Mouse (Mus musculus) spleen, adult 12 weeks (tissue): ENCODE results near the gene Sys1.

Experiments
- DNase-seq: peaks from one replicate; pipeline ENCODE4 v3.0.0; 2022; ENCODE audit warnings: low spot score

Gene Sys1

GRCm38 (mm10) chr2:164497691-164498268, 41.0 kb downstream of the Sys1 start:
- no peak for DNase-seq

- no peak for DNase-seq
Observed at GRCm38 (mm10) chr2:164499317-164499716, 42.6 kb downstream of the Sys1 start.

GRCm38 (mm10) chr2:164500511-164500910, 43.7 kb downstream of the Sys1 start:
- DNase-seq = no peak

GRCm38 (mm10) chr2:164504919-164505318, 48.2 kb downstream of the Sys1 start:
- no peak for DNase-seq

- no peak for DNase-seq
Observed at GRCm38 (mm10) chr2:164505619-164506347, 49.0 kb downstream of the Sys1 start.

GRCm38 (mm10) chr2:164507811-164508210, 51.0 kb downstream of the Sys1 start:
- no peak for DNase-seq

- no peak for DNase-seq
Observed at GRCm38 (mm10) chr2:164510621-164511190, 53.9 kb downstream of the Sys1 start.

GRCm38 (mm10) chr2:164512121-164512909, 55.6 kb downstream of the Sys1 start:
- DNase-seq = no peak

- DNase-seq = no peak
Observed at GRCm38 (mm10) chr2:164513389-164513788, 56.6 kb downstream of the Sys1 start.

GRCm38 (mm10) chr2:164514916-164515315, 58.2 kb downstream of the Sys1 start:
- DNase-seq = no peak

- DNase-seq = no peak
Observed at GRCm38 (mm10) chr2:164515897-164516296, 59.1 kb downstream of the Sys1 start.

GRCm38 (mm10) chr2:164516592-164516991, 59.8 kb downstream of the Sys1 start:
- DNase-seq = no peak

- peak; percentile 41 for DNase-seq
Observed at GRCm38 (mm10) chr2:164517485-164518221, 60.9 kb downstream of the Sys1 start.

GRCm38 (mm10) chr2:164518266-164519170, 61.8 kb downstream of the Sys1 start:
- DNase-seq = no peak

- DNase-seq = no peak
Observed at GRCm38 (mm10) chr2:164519171-164519526, 62.4 kb downstream of the Sys1 start.

- DNase-seq = no peak
Observed at GRCm38 (mm10) chr2:164520782-164521181, 64.0 kb downstream of the Sys1 start.

- peak; percentile 33 for DNase-seq
Observed at GRCm38 (mm10) chr2:164521841-164522240, 65.1 kb downstream of the Sys1 start.

GRCm38 (mm10) chr2:164522280-164522679, 65.5 kb downstream of the Sys1 start:
- DNase-seq = no peak

- DNase-seq = no peak
Observed at GRCm38 (mm10) chr2:164523301-164523773, 66.6 kb downstream of the Sys1 start.

GRCm38 (mm10) chr2:164528557-164528956, 71.8 kb downstream of the Sys1 start:
- DNase-seq = no peak
